Mouse (Mus musculus) left cerebral cortex, adult 18-20 months (tissue): ENCODE data around the gene Nisch. TPM values are rescaled to one million over a fixed set of nuclear protein-coding genes. Genes with fewer than 3 reads are reported as not detected.

Source experiments
- DNase-seq, 2 experiments: peaks; one replicate each; pipeline ENCODE4 v3.0.0; 2021 to 2022; ENCODE audit warnings: low spot score in 2 of 2, mixed read lengths in 1 of 2
- total RNA-seq, 2 experiments: library from RNA; stranded (reverse); gene quantifications; 2 replicates each; pipeline ENCODE4 v1.2.3; 2021

Gene Nisch
- total RNA-seq, 2 experiments from 2014 or later, result 359 to 363 TPM

DNA sequence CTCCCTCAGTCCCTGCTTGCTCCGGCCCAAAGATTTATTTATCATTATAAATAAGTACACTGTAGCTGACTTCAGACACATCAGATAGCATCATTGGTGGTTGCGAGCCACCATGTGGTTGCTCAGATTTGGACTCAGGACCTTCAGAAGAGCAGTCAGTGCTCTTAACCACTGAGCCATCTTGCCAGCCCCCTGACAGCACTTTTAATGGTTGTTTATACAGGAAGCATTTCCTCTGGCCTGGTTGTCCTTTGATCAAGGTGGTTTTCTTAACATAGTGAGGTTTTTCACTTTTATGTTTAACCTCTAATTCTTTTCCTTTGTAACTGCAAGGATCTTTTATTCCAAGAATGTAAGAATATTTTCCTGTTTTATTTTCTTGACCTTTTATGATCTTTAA is 22.3 kb downstream of the Nisch start:
- no peak for DNase-seq

DNA sequence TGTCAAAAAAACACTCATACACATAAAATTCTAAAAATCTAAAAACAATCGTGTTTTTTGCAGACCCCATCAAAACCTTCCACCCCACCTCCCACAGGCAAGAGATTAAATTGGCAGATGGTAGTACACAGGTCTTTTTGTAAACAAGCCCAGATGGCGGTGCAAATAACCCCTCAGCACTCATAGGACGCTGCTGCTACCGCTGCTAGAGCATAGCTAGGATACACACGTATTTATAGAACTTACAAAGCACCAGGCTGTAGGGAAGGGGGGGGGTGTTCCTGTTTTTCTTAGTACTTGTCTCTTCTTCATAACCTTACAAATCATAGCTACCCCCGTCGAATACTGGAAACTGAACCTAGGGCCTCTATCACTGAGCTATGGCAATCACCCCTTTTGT is 23.0 kb downstream of the Nisch start:
- DNase-seq, result no peak

DNA sequence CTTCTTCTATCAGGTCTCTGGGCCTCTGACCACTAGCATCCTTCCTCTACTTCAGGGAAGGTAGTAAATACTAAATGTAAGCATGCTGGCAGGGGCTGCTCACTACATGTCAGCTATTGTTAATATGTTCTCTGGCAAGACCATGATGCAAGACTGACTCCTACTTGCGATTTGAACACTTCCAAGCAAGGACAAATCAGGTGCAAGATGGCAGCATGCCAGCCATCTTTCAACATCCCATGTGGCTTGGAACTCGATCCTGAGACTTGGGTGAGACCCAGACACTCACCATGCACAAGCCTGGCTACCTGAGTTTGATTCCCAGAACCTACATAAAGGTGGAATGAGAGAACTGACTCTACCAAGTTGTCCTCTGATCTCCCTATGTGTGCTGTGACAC is 24.8 kb downstream of the Nisch start:
- DNase-seq, result no peak

DNA sequence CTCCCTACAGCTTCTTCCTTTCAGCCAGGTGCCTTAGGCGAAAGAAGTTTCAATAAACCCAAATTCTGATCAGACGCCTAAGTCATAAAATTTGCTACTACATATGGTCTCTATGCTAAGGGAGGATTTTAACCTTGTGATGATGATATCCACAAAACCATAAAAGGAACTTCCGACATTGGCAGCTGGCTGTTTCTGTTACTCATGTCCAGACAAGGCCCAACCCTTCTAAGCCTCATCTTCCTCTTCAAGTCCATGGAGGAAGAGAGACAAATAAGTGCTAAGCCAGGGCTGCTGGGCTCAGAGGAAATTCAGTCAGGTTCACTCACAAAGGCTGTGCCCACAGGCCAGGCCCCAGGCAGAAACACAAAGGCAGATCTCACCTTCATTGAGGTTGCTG is 27.4 kb downstream of the Nisch start:
- DNase-seq, result no peak

DNA sequence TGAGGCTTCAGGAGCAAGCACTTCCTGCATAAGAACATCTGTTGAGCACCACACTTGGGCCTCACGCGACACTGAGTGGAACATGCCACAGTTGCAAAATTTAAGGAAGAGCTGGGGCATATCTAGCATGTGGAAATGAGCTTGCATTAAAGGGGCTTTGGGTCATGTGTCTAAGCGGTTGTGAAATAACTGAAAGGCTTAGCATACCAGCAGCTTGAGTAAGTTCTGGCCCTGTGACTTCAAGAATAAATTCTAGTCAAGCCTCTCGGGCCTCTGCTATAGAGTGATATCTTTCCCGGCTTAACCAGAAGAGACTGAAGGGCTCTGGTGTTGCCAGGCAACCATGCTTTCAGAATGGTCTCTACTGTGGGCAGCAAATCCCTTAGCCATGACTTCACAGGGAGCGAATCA is 28.0 kb downstream of the Nisch start:
- no peak for DNase-seq

DNA sequence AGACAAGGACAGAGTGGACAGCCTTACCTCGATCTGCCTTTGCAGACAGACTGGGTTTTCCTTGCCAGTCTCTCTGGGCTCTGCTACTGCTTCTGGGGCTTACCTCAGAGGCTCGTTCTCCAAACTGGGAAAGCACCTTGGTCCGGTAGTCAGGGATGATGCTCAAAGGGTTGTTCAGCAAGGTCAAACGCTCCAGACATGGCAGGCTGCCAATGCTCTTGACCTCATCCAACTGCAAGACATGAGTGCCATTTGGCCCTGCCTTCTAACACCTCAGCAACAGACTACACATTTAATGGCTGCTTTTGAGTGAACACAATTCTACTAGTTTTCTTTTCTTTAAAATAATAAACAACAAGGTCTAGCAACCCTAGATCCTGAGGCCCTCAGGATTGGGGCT is 30.1 kb downstream of the Nisch start:
- DNase-seq, result no peak

DNA sequence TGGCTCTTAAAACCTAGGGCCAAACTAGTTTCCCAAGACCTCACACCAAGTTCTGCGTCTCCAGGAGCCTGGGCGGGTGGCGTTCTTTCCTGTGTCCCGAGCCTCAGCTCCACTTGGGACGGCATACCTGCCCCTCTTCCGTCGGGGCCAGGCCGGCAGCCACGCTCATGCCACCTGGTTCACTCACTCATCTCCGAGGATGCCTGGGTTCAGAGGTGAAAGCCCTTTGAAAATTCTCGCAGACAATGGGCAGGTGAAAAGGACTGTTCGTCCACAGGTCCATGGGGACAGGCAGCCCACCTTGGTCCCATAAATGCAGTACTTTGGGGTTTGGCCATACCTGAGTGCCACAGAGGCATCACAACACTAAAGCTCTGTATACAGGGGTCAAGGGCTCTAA is 32.6 kb downstream of the Nisch start:
- DNase-seq, result no peak

DNA sequence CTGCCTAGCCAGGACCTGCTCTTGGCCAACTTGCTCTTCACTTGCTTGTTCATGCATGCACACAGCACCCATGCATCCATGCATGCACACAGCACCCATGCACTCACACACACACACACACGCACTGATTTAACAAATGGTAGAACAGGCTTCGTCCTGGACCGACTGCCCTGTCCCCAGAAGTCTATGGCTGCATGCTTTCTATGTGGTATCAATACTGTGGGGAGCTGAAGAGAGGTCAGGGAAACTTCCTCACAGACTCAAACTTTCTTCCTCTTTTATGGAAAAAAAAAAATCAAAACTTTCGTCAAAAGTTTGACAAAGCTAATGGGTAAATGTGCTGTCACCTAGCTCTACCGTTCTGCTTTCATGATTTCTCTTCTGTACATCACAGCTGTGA is 33.2 kb downstream of the Nisch start:
- DNase-seq, result no peak

DNA sequence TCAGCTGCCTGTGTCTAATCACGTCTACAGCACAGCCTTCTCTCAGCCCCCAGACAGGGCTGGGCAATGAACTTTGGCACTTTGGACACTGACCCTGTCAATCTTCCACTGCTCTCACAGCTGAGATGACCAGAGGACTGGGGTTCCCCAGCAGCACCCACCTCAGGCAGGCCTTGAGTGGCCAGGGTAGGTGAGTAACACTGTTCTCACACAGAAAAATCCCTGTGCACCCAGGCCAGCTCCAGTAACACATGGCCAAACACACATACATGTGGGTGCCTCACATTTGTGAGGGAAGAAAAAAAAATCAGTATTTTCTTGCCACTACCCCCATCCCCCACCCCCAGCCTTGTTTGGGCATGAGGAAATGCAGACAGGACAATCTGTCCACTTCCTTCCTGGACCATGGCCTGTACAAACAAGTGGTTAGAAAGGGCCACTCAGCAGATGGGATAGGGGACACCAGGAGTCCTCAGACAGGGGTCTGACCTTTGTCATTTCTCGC is 33.9 kb downstream of the Nisch start:
- DNase-seq, result no peak

DNA sequence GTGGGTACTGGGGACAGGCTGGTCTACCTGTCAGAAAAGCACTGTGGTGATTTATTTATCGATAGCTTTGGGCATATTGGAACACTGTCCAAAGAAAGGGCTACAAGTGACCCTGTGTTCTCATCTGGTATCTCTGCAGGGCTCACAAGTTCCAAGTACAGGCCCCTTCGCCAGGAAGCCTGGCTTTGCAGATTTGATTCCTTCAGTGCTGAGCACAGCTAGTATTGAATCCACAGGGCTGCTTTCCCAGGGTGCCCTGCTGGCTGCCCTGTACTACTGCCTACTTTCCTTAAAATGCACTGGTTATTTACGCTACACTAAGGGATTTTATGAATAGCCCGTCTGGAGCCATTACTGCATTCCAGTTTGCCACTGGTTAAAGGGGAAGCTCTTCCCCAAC is 35.2 kb downstream of the Nisch start:
- no peak for DNase-seq

DNA sequence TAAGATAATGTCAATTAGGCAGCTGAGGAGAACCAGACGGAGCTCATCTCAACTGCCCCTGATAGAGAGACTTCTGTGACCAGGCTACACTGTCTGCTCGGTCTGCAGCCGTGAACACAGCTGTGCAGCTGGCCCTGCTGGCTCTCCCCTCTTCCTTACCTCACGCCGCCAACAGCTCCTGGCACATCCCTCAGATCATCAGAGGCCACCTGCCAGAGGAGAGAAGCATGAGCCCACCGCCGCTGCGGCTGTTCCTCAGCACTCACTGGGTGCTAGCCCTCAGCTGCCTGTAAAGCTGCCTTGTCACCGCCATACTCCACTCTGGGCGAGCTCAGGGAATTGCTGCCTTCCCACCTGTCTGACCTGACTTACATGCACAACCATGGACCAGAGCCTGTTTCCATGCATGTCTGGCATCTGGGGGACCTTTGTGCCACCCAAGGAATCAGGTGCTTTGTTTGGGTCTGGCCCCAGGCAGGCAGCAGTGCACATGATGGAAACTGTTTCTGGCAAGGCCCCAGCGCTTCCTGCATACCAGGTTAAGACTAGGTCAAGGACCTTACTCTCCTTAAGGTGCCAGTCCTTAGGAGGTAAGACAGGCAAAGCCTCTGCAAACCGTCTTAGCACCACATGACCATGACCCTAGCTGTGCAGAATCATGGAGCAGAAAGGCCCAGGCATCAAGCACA is 36.9 kb downstream of the Nisch start:
- DNase-seq, result no peak

DNA sequence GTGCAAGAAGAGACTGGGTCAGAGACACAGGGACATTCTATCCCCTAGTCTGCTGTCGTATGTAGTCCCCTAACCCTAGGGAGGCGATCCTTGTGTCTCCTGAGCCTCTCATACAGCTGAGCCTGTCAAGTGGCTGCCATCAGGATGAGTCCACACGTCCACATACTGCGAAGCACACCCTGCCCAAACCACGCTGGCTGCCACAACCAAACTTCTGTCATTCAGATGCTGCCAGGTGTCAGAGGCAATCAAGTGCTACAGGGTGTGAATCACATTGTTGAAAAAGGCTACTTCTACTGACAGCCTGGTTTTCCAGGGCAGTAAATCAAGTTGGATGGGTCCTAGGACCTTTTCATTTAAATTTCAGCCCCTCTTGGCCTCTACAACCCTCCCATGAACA is 39.0 kb downstream of the Nisch start:
- no peak for DNase-seq

DNA sequence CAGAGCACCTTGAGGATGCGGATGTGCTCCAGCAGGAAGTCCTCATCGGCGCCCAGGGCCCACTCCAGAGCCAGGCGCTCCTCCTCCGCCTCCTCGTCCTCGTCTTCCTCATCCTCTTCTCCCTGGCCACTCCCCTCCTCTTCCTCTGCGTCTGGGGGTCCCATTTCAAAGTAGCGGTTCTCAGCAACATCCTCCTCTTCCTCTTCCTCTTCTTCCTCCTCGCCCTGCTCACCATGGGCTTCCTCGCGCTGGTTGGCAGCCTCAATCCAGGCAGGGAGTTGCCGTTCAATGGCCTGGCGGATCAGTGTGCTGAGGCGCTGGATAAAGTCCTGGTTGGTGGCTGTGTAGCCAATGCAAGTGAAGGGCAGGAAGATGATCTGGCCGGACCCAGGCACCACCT is 39.5 kb downstream of the Nisch start:
- DNase-seq, result no peak

DNA sequence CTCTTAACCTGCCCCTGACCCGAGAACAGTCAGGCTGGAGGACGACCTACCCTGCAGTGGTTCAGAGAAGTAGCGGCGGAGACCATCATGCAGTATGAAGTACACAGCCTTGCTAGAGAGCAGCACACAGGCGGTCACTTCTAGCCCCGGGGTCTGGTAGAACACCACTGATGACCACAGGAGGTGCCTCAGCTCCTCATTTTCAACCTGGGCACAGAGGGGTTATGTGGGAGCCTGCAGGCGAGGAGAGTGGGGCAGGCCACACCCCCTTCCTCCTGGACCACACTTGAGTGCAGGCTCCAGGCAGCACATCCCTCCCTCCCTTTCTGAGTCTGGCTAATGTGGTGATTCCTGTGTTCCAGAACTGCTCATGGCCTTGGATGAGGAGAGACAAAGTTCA is 43.2 kb downstream of the Nisch start:
- no peak for DNase-seq

DNA sequence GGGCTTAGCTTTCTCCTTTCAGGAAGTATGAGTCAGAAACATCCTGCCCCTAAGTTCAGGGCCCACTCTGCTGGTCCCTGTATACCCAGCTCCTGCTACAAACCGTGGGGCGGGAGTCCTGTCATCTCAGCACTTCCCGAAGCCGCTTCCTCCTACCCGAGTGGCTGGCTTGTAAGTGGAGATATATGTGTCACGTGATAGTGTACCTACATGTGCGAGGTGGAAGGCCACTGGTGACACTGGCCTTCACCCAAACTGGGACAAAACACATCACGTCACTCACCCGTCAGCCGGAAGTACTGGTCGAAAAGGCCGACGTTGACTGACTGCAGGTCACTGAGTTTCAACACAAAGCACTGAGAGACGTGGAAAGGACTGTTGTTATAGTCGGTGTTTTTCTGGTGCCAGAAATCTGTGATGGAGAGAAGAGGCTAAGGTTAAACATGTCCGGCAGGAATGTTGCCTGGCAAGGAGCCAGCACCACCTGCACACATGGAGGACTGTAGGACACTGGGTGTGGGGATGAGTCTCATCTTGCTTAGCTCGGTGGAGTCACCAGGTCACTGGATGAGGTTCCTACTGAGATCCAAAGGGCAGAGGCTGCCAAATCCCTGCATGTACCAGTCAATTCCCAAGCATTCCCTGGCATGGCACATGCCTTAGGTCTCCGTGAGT is 43.8 kb downstream of the Nisch start:
- DNase-seq, result no peak

DNA sequence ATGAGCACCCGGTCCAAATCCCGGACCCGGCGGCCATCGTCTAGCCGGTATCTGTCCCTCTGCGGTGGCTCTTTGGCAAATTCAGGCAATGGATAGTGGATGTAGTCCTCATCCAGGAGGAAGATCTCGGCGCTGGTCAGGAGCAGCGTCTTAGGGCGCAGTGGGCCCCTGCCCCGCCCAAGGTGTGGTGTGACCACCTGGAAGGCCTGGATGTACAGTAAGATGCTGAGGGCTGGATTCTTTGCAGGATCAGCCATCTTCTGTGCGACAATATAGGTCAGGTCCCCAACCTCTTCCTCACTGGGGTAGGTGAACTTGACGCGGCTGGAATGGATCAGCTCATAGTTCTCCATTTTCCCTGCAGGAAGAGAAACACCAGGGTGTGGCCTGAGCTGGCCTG is 44.9 kb downstream of the Nisch start:
- DNase-seq, result no peak

DNA sequence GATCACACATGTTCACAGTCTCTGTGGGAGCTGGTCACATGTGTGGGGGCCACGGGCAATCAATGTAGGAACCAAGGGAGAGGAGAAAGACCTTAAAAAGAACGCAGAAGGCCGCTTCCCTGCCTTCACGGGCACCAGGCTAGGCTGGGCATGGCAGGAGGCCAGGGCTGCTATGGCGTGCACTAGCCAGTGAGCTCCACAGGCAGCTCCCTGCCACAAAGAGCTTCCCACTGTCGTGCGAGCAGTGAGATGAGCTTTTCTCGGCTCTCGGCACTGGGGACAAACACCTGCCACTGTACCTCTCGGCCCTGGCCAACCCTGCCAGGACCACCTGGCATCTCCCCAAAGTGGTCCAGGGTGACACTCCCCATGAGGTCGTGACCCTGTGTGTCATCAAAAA is 45.4 kb downstream of the Nisch start:
- no peak for DNase-seq

DNA sequence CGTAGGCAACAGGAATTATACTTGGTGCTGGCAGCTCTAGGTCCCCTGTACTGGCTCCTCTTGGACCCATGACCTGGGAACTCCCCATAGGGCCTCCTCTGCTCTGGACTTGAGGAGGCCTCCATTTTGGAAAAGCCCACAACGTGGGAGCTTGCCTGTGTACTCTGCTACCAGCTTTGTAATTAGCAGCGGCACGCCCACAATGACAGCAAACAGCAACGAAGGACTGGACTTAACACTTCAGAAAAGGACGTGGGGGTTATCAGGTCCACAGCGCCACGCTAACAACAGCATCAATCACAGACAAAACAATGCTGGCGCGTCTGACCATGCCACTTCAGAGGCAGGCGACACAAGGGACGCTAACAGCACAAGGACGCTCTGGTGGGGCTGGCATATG is 45.8 kb downstream of the Nisch start:
- DNase-seq, result no peak

DNA sequence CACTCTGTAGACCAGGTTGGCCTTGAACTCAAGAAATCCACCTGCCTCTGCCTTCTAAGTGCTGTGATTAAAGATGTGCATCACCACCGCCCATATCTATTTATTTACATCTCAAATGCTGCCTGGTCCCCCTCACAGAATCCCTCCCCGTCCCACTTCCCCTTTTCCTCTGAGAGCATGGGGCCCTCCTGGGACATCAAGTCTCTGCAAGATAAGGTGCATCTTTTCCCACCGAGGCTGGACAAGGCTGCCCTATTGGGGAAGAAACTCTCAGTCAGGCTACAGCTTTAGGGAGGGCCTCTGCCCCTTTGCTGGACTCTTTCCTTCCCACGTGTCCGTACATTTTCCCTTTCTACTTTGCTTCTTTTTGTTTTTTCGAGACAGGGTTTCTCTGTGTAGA is 47.2 kb downstream of the Nisch start:
- DNase-seq, result no peak

DNA sequence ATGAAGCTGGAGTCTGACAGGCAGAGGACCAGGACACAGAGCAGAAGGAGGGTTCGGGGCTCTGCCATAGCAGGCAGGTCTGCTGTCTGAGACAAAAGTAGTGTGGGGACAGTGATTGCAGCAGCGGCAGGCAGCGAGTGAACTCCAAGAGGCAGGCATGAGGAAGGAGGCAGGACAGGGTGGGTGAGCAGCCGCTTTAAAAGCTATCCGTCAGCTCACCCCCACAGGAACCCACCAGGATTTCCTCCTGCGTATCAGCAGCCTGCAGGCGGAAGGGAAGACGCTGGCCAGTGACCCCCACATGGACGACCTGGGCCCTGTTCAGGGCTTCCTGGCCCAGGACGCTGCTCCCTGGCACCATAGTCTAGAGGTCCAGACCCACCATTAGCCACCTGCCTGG is 48.3 kb downstream of the Nisch start, which contains the start of gene Stab1:
Gene Stab1, minus strand, starts transcription at position 217 of the 400 bp plus-strand sequence.
- no peak for DNase-seq

DNA sequence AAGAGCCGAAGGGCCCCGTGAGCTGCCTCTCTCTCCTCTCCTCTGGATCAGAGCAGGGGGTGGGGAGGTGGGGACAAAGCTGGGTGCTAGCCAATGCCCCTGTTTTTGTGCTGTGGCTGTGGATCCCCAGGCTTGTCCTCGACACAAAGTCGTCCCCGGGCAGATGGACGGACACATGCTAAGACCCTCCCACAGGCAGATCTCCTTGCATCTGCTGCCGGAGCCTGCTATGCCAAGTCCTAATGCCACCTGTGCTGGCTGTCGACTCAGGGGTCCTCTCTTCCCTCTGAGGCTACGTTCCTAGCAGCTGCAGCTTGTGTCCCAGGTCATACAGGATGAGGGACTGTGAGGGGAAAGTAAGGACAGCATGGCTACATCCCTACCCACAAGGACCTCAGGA is 49.9 kb downstream of the Nisch start:
- DNase-seq, result no peak

DNA sequence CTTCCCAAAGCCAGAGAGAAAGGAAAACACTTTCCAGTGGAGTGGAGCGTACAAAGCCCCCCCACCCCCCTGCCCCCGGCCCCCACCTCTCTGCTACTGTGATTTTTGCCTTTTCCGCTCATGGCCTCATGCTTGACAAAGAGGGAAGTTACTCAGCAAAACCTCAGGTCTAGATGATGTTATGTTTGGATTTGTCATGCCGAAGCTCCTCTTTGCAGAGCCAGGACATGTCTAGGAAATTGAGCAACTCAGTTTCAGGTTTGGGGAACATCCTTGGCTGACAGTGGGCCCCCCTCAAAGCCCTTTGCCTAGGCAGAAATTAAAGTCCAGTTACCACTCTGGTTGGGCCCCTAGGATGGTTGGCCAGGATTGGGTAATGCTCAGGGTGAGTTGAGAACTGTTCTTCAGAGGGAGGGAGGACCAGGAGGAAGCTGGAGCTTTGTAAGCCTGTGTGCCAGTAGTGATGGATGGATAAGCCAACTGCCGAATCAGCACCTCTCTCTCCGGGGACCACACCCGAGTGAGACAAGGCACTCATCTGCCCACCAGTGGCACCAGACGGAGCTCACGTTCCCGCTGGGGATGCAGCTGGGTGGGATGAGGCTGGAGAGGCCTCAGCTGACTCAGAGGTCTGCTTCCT is 50.6 kb downstream of the Nisch start:
- DNase-seq, result no peak

DNA sequence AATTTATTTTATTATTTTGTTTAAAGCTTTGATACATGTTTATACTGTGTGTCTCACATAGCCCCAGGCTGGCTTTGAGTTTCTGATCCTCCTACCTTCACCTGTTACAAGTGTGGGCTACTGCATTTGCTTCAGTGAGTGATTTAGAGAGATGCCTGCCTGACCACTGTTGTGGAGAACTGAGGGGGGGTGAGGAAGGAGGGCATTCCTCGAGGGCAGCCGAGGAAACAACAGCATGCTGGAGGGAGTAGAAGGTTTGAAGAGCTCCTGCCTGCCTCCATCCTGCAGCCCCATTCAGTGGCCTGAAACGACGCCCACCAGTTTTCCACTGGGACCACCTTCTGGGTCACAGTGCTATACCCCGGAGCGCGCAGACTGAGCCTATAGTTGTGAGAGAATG is 51.3 kb downstream of the Nisch start:
- DNase-seq, result no peak
